Mouse (Mus musculus): ENCODE measurements around the gene Commd4.
A peak's percentile ranks its signal among the peaks of the same experiment; 100 is the strongest.
"Not testable (repeated sequence)": the region's sequence is repeated elsewhere in the genome, so short reads cannot be mapped to it uniquely, and the experiment has no call there.

Gene Commd4

GRCm38 (mm10) chr9:57158013-57158470 lies at the start of gene Commd4:
Commd4 (minus strand) TSS chr9:57158331.
- peak; percentile 87 to 93 for DNase-seq (ENCODE audit: low spot score in 2 of 2)

DNA sequence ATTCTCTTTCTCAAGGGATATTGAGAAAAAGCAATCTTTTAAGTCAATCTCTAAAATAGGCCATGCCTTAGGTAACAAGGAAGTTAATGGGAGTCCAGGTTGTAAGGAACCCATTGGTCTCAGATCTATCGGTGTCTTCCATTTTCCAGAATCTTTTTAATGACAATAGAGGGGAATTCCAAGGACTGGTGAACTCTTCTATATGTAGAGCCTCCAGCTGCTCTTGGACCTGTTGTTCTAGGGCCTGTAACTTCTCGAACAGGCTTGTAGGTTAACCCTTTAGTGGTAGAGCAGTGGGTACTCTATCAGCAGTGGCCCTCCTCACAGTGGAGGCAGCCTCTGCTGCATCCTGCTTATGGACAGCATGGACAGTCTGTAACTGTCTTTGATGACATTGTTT lies 48.8 kb upstream of the Commd4 start:
- DNase-seq (ENCODE audit: low spot score in 2 of 2) = no peak

- not testable (repeated sequence) for DNase-seq (ENCODE audit: low spot score in 2 of 2)
Observed at GRCm38 (mm10) chr9:57203571-57203970, 45.4 kb upstream of the Commd4 start.

GRCm38 (mm10) chr9:57202981-57203380 lies 44.9 kb upstream of the Commd4 start:
- DNase-seq (ENCODE audit: low spot score in 2 of 2) = no peak

DNA sequence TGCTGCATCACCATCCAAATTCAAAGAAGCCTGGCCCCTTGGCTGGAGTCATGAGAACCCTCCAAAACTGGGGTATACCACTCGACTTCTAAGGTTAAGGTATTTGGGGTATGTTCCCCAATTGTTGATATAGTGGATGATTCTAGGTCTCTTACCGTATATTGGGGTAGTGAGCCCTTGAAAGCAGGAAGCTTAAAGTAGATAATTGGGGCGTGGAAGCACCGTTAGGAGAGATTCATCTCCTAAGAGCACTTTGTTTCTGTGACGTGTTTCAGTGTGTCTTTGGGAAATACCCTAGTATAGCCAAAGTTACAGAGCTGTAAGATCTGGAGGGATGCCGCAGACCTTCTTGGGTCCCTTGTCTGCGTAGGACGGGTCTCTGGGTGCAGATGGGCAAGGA lies 39.3 kb upstream of the Commd4 start:
- DNase-seq (ENCODE audit: low spot score in 2 of 2) = no peak

GRCm38 (mm10) chr9:57196708-57197107 lies 38.6 kb upstream of the Commd4 start:
- no peak for DNase-seq (ENCODE audit: low spot score in 2 of 2)

- DNase-seq (ENCODE audit: low spot score in 2 of 2) = no peak
Observed at GRCm38 (mm10) chr9:57168411-57168810, 10.3 kb upstream of the Commd4 start.

DNA sequence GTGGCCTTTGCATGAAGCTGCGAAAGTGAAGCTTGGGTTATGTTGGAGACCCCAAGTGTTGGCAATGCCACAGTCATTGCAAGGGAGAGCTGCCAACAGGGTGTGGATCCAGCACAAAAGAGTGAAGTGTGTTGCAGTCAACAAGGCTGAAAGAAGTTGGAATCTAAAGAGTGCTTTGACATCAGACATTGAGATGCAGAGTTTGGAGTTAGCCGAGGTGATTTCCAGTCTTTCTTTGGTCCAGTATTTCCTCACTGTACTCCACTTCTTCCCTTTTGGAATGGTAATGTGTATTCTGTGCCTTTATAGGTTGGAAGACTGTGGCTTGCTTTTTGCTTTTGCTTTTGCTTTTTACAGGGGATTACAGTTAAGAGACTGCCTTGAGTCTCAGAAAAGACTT lies 8.0 kb upstream of the Commd4 start:
- DNase-seq (ENCODE audit: low spot score in 2 of 2) = no peak

GRCm38 (mm10) chr9:57163137-57163536 lies 5.0 kb upstream of the Commd4 start:
- DNase-seq (ENCODE audit: low spot score in 2 of 2) = no peak

- DNase-seq (ENCODE audit: low spot score in 2 of 2) = no peak
Observed at GRCm38 (mm10) chr9:57162496-57162895, 4.4 kb upstream of the Commd4 start.

DNA sequence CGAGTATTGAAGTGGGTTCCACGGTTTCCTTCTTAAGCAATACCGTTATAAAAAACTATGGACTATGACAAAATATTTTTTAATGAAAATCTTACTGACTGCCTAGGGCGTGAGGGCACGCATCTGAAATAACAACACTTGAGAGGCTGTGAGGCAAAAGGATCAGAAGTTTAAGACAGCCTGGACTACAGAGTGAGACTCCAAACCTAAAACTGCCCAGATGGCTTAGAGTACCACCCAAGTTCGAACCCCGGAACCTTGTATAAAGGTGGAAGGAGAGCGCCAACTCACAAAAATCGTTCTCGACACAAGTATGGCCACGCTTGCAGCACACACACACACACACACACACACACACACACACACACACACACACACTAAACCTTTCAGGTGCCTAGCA lies 375 bp upstream of the Commd4 start:
- no peak for DNase-seq (ENCODE audit: low spot score in 2 of 2)

DNA sequence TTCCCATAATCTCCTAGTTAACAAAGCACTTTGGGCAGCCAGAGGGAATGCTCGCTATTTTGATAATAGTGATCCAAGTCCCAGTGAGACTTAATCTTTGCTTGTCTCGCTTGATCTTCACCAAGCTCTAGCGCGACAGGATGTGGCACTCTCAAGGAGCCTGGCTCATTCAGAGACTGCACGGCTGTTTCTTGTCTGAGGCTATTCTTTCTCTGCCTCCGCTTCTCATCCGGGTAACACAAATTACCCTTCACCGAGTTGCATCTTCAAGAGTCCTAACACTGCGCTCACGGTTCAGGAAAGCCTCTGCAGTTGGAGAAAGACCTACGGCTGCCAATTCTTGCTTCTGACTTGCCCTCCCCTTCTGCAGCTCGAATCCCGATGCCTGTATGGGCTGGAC lies 632 bp downstream of the Commd4 start:
- peak in 1 of 2 experiments; percentile 14 for DNase-seq (ENCODE audit: low spot score in 2 of 2)

GRCm38 (mm10) chr9:57156823-57157222 lies 1.3 kb downstream of the Commd4 start:
- DNase-seq (ENCODE audit: low spot score in 2 of 2) = no peak

- DNase-seq (ENCODE audit: low spot score in 2 of 2) = no peak
Observed at GRCm38 (mm10) chr9:57156383-57156782, 1.7 kb downstream of the Commd4 start.

GRCm38 (mm10) chr9:57152331-57152730 lies 5.8 kb downstream of the Commd4 start:
- DNase-seq (ENCODE audit: low spot score in 2 of 2) = no peak

DNA sequence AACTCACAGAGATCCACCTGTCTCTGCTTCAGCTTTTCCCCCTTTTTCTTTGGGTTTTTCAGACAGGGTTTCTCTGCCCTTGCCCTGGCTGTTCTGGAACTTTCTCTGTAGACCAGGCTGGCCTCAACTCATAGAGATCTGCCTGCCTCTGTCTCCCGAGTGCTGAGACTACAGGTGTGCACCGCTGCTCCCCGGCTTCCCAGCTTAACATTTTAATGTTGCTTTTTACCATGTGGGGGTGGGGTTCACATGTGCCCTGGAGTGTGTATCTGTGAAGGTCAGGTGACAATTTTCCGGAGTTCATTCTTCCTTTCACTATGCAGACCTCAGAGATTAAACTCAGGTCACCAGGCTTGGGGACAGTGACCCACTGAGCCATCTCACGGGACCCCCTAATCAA lies 7.9 kb downstream of the Commd4 start:
- DNase-seq (ENCODE audit: low spot score in 2 of 2) = no peak

DNA sequence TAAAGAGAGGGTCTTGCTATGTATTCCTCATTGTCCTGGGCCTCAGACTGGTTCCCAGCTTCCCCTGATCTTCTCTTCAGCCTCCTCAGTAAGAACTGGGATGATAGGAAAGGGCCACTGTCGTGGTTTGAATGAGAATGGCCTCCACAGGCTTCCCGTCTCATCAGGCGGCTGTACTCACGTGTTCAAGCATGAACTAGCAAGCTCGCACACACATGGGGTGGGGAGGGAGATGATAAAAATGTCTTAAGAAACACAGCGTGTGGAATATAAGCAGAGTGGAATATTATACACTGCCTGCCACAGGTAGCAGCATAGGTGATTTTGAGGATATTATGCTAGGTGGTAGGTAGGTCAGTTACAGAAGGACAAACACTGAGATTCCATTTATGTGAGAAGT lies 9.1 kb downstream of the Commd4 start:
- no peak for DNase-seq (ENCODE audit: low spot score in 2 of 2)

GRCm38 (mm10) chr9:57148144-57148878 lies 9.8 kb downstream of the Commd4 start, which contains the start of gene Neil1:
Neil1 (minus strand) TSS chr9:57148305.
- DNase-seq (ENCODE audit: low spot score in 2 of 2) = peak; percentile 87 to 96

GRCm38 (mm10) chr9:57147205-57148143 lies 10.7 kb downstream of the Commd4 start:
- no peak for DNase-seq (ENCODE audit: low spot score in 2 of 2)

DNA sequence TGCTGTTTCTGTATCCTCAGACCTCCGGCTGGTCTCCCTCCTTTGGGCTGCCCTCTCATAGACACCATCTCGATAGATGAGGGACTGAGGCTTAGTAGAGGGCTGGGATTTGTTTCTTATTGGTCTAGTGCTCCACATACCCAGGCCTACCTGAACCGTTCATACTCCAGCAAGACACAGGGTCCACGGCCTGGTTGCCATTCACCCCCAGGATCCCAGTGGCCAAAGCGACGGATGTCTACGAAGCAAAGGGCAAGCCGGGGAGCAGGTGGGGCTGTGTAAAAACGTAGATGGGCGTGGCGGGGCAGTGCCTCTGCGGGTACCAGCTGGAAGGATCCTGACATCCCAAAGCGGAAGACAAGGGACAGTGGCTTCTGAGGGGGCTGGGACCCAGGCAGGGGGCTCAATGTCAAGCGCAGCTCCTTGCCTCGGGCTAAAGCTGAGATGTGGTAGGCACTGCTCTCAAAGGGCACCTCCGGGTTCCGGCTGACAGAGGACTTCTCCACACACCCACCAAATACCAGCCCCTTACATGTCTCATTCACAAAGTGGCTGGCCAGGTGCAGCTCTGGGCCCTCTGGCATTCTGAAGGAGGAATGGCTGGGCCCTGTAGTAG lies 11.6 kb downstream of the Commd4 start:
- DNase-seq (ENCODE audit: low spot score in 2 of 2) = no peak

GRCm38 (mm10) chr9:57144830-57145229 lies 13.3 kb downstream of the Commd4 start:
- DNase-seq (ENCODE audit: low spot score in 2 of 2) = no peak

GRCm38 (mm10) chr9:57143212-57143611 lies 14.9 kb downstream of the Commd4 start:
- DNase-seq (ENCODE audit: low spot score in 2 of 2) = no peak

Measured in frontal cortex, postnatal 36 days (tissue).